Mouse (Mus musculus): ENCODE data around the gene Rab4a. TPM values are rescaled to one million over a fixed set of nuclear protein-coding genes. Genes with fewer than 3 reads are reported as not detected.
A peak's percentile ranks its signal among the peaks of the same experiment; 100 is the strongest.

The Rab4a gene
- total RNA-seq (2014; fragmentation: Nextera tagmentation), result not detected in 2 replicates
- total RNA-seq (2017), result 4.0 and 5.3 TPM in 2 replicates
- polyA plus RNA-seq (2012), result 1.2 and 1.7 TPM in 2 replicates

- Histone ChIP-seq H3K4me1 (ENCODE audit: insufficient read depth, low read depth, low read length) (no peaks in the 10 kb centered on the region), H3K9me3 (replicated peaks) (peaks cover under 1% of the 10 kb centered on the region), H3K36me3 (replicated peaks) (peaks cover 8% of the 10 kb centered on the region), H3K27me3 (ENCODE audit: insufficient read depth, low read length) (peaks cover 19% of the 10 kb centered on the region; the same call in 1 of the 2 replicates), H3K4me3 (ENCODE audit: low read depth, low read length) (peak within 1 kb of the TSS; percentile 65)
- TF ChIP-seq CTCF (IDR thresholded peaks at IDR 0.05; ENCODE audit: low read depth, low read length) (no peak), TAL1 (conservative IDR thresholded peaks at IDR 0.05; ENCODE audit: low read depth, low read length) (no peak), GATA1 (IDR thresholded peaks at IDR 0.05; ENCODE audit: borderline replicate concordance, low read length) (no peak), POLR2AphosphoS5 (IDR thresholded peaks at IDR 0.05; ENCODE audit: insufficient replicate concordance, low read depth, low read length) (no peak), GATA2 (IDR thresholded peaks at IDR 0.05; ENCODE audit: borderline replicate concordance, low read depth, low read length) (no peak)
- DNase-seq (ENCODE audit: low spot score) (peak; percentile 24), ATAC-seq (ENCODE audit: extremely low read depth, insufficient number of reproducible peaks, low FRiP score, poor library complexity, severe bottlenecking) (no peak)
Measured at GRCm38 (mm10) chr8:123805718-123806373, at the start of gene Rab4a. Gene Rab4a, plus strand, starts transcription at chr8:123805985.

- H3K36me3 ChIP-seq (replicated peaks), result no peaks in the 10 kb centered on the region
- peaks cover 5% of the 10 kb centered on the region; the same call in 1 of the 2 replicates for H3K27me3 ChIP-seq (ENCODE audit: insufficient read depth, low read length)
- ATAC-seq (ENCODE audit: extremely low read depth, insufficient number of reproducible peaks, low FRiP score, poor library complexity, severe bottlenecking), result no peak
- no peaks in the 10 kb centered on the region for H3K4me1 ChIP-seq (ENCODE audit: insufficient read depth, low read depth, low read length)
- H3K4me3 ChIP-seq (ENCODE audit: low read depth, low read length), result no peak overlapping the region
- no peak for DNase-seq (ENCODE audit: low spot score)
- no peak for TF ChIP-seq GATA1 (IDR thresholded peaks at IDR 0.05; ENCODE audit: borderline replicate concordance, low read length)
- no peak for TF ChIP-seq CTCF (IDR thresholded peaks at IDR 0.05; ENCODE audit: low read depth, low read length)
- no peak for TF ChIP-seq TAL1 (conservative IDR thresholded peaks at IDR 0.05; ENCODE audit: low read depth, low read length)
- peaks cover 6% of the 10 kb centered on the region; the same call in 1 of the 2 replicates for H3K9me3 ChIP-seq (replicated peaks)
Measured at GRCm38 (mm10) chr8:123756901-123757300, 48.9 kb upstream of the Rab4a start.

GRCm38 (mm10) chr8:123758935-123759334 lies 46.9 kb upstream of the Rab4a start:
- peaks cover 3% of the 10 kb centered on the region; the same call in 1 of the 2 replicates for H3K27me3 ChIP-seq (ENCODE audit: insufficient read depth, low read length)
- TF ChIP-seq GATA2 (IDR thresholded peaks at IDR 0.05; ENCODE audit: borderline replicate concordance, low read depth, low read length), result no peak
- no peak for TF ChIP-seq POLR2AphosphoS5 (IDR thresholded peaks at IDR 0.05; ENCODE audit: insufficient replicate concordance, low read depth, low read length)
- TF ChIP-seq TAL1 (conservative IDR thresholded peaks at IDR 0.05; ENCODE audit: low read depth, low read length), result no peak
- no peak for TF ChIP-seq CTCF (IDR thresholded peaks at IDR 0.05; ENCODE audit: low read depth, low read length)
- no peak for TF ChIP-seq GATA1 (IDR thresholded peaks at IDR 0.05; ENCODE audit: borderline replicate concordance, low read length)
- no peak overlapping the region for H3K4me3 ChIP-seq (ENCODE audit: low read depth, low read length)
- H3K36me3 ChIP-seq (replicated peaks), result no peaks in the 10 kb centered on the region
- ATAC-seq (ENCODE audit: extremely low read depth, insufficient number of reproducible peaks, low FRiP score, poor library complexity, severe bottlenecking) (no peak), DNase-seq (ENCODE audit: low spot score) (no peak)
- H3K9me3 ChIP-seq (replicated peaks), result 0 out of 2 replicates have a peak, but pooled peaks cover 2% of the 10 kb centered on the region
- no peaks in the 10 kb centered on the region for H3K4me1 ChIP-seq (ENCODE audit: insufficient read depth, low read depth, low read length)

- H3K9me3 ChIP-seq (replicated peaks), result 0 out of 2 replicates have a peak, but pooled peaks cover 2% of the 10 kb centered on the region
- no peak overlapping the region for H3K4me3 ChIP-seq (ENCODE audit: low read depth, low read length)
- ATAC-seq (ENCODE audit: extremely low read depth, insufficient number of reproducible peaks, low FRiP score, poor library complexity, severe bottlenecking) (no peak), DNase-seq (ENCODE audit: low spot score) (no peak)
- TF ChIP-seq CTCF (IDR thresholded peaks at IDR 0.05; ENCODE audit: low read depth, low read length) (no peak), GATA1 (IDR thresholded peaks at IDR 0.05; ENCODE audit: borderline replicate concordance, low read length) (no peak)
- H3K4me1 ChIP-seq (ENCODE audit: insufficient read depth, low read depth, low read length), result no peaks in the 10 kb centered on the region
- peaks cover 3% of the 10 kb centered on the region; the same call in 1 of the 2 replicates for H3K27me3 ChIP-seq (ENCODE audit: insufficient read depth, low read length)
- no peaks in the 10 kb centered on the region for H3K36me3 ChIP-seq (replicated peaks)
Measured at GRCm38 (mm10) chr8:123759933-123760332, 45.9 kb upstream of the Rab4a start.

GRCm38 (mm10) chr8:123760579-123760978 lies 45.2 kb upstream of the Rab4a start:
- no peaks in the 10 kb centered on the region for H3K36me3 ChIP-seq (replicated peaks)
- H3K27me3 ChIP-seq (ENCODE audit: insufficient read depth, low read length), result peaks cover 3% of the 10 kb centered on the region; the same call in 1 of the 2 replicates
- DNase-seq (ENCODE audit: low spot score) (no peak), ATAC-seq (ENCODE audit: extremely low read depth, insufficient number of reproducible peaks, low FRiP score, poor library complexity, severe bottlenecking) (no peak)
- H3K4me3 ChIP-seq (ENCODE audit: low read depth, low read length), result no peak overlapping the region
- TF ChIP-seq TAL1 (conservative IDR thresholded peaks at IDR 0.05; ENCODE audit: low read depth, low read length), result no peak
- no peak for TF ChIP-seq POLR2AphosphoS5 (IDR thresholded peaks at IDR 0.05; ENCODE audit: insufficient replicate concordance, low read depth, low read length)
- H3K9me3 ChIP-seq (replicated peaks), result 0 out of 2 replicates have a peak, but pooled peaks cover 2% of the 10 kb centered on the region
- H3K4me1 ChIP-seq (ENCODE audit: insufficient read depth, low read depth, low read length), result no peaks in the 10 kb centered on the region

GRCm38 (mm10) chr8:123761266-123761882 lies 44.4 kb upstream of the Rab4a start:
- H3K9me3 ChIP-seq (replicated peaks), result 0 out of 2 replicates have a peak, but pooled peaks cover 2% of the 10 kb centered on the region
- no peak overlapping the region for H3K4me3 ChIP-seq (ENCODE audit: low read depth, low read length)
- DNase-seq (ENCODE audit: low spot score), result no peak
- H3K36me3 ChIP-seq (replicated peaks), result no peaks in the 10 kb centered on the region
- ATAC-seq (ENCODE audit: extremely low read depth, insufficient number of reproducible peaks, low FRiP score, poor library complexity, severe bottlenecking), result no peak
- H3K4me1 ChIP-seq (ENCODE audit: insufficient read depth, low read depth, low read length), result no peaks in the 10 kb centered on the region
- TF ChIP-seq POLR2AphosphoS5 (IDR thresholded peaks at IDR 0.05; ENCODE audit: insufficient replicate concordance, low read depth, low read length) (no peak), CTCF (IDR thresholded peaks at IDR 0.05; ENCODE audit: low read depth, low read length) (no peak), GATA1 (IDR thresholded peaks at IDR 0.05; ENCODE audit: borderline replicate concordance, low read length) (no peak), TAL1 (conservative IDR thresholded peaks at IDR 0.05; ENCODE audit: low read depth, low read length) (no peak), GATA2 (IDR thresholded peaks at IDR 0.05; ENCODE audit: borderline replicate concordance, low read depth, low read length) (no peak)
- H3K27me3 ChIP-seq (ENCODE audit: insufficient read depth, low read length), result peaks cover under 1% of the 10 kb centered on the region; the same call in 1 of the 2 replicates

Measured in G1E (cell line).